Mouse (Mus musculus) thymus, adult 2 months (tissue): ENCODE measurements around the gene Opn3. TPM values are rescaled to one million over a fixed set of nuclear protein-coding genes. Genes with fewer than 3 reads are reported as not detected.

Source experiments
- DNase-seq: peaks from one replicate; pipeline ENCODE4 v3.0.0; 2021
- H3K27ac ChIP-seq: fragments of 200-500 bp; 2 replicates; pipeline ENCODE4 v1.5.1; 2012; ENCODE audit warnings: low read length, control low read depth; ENCODE audit not compliant: control insufficient read depth, insufficient read depth
- H3K27me3 ChIP-seq: fragments of 200-500 bp; 2 replicates; pipeline ENCODE4 v1.6.1; 2012; ENCODE audit warnings: mild to moderate bottlenecking, low read length, moderate library complexity, mixed read lengths; ENCODE audit not compliant: control insufficient read depth, insufficient read depth
- H3K36me3 ChIP-seq: fragments of 200-500 bp; 2 replicates; pipeline ENCODE4 v1.6.1; 2012; ENCODE audit warnings: mild to moderate bottlenecking, low read length, moderate library complexity; ENCODE audit not compliant: control insufficient read depth, insufficient read depth
- H3K4me1 ChIP-seq: fragments of 200-500 bp; replicated peaks from 2 replicates; pipeline ENCODE4 v1.6.1; 2012; ENCODE audit warnings: low read length; ENCODE audit not compliant: control insufficient read depth, insufficient read depth
- H3K4me3 ChIP-seq: fragments of 200-500 bp; 2 replicates; pipeline ENCODE4 v1.5.1; 2012; ENCODE audit warnings: mild to moderate bottlenecking, low read length, control low read depth, moderate library complexity; ENCODE audit not compliant: control insufficient read depth, insufficient read depth
- CTCF ChIP-seq: fragments of 200-500 bp; IDR thresholded peaks from 2 replicates; pipeline ENCODE4 v1.5.1; 2012; ENCODE audit warnings: mild to moderate bottlenecking, control low read depth, low read length, moderate library complexity, borderline replicate concordance; ENCODE audit not compliant: control insufficient read depth, poor library complexity, insufficient read depth; ENCODE audit errors: extremely low read depth
- POLR2A ChIP-seq: fragments of 200-500 bp; IDR thresholded peaks from 2 replicates; pipeline ENCODE4 v1.6.1; 2012; ENCODE audit warnings: mild to moderate bottlenecking, low read length, control low read depth, moderate library complexity; ENCODE audit not compliant: control insufficient read depth, poor library complexity, insufficient read depth; ENCODE audit errors: extremely low read depth
- WGBS: fragments of 180-500 bp; shearing (Covaris S2); methylation state at CpG from one replicate; pipeline ENCODE4 v1.1.7; 2018; 5-methylcytosine and 5-hydroxymethylcytosine counted together
- polyA plus RNA-seq: library from polyadenylated mRNA; depleted of rRNA; stranded (reverse); fragments of >200 nt; gene quantifications from 2 replicates; pipeline ENCODE4 v1.2.3, GENCODE M21; 2012

The Opn3 gene
- polyA plus RNA-seq, 1 experiment: 5.3 TPM

DNA sequence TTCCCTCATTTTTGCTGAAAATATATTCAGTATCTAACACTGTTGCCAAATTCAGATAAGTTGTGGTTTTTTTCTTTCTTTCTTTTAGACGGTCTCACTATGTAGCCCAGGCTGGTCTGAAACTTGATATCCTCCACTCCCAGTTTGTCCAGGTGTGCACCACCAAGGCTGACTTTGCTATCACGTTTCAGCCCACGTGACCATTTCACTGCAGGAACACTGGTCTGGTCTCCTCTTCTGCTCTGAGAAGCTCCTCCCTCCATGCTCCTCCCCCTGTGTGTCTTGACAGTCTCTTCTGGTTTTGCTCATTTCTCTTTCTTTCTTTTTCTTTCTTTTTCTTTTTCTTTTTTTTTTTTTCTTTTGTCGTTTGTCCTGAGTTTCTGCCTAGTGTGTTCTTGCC, 7.2 kb upstream of the Opn3 start:
- TF ChIP-seq POLR2A: no peak
- TF ChIP-seq CTCF: no peak
- WGBS: 22% methylated on average over 4 of the region's 4 CpGs
- no peak overlapping the region for H3K4me3 ChIP-seq

DNA sequence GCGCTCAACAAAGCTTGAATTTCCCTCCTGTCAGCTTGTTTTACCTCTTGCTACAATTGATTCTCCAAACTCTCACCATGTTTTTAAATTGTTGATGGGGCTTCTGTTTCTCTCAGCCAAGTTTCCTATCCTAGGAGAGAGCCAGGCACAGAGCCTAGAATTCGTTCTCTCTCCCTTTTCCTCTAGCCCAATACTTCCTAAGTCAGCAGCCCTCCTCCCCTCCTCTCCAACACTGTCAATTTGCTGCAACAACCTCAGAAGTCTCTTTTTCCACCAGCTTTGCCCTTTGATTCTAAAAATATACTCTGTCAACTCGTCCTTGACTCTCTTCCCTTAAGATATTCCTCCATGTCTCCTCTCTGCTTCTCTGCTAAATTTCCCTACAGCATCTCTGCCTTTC, 6.8 kb upstream of the Opn3 start:
- Histone ChIP-seq H3K27ac (no peak overlapping the region), H3K4me3 (no peak overlapping the region), H3K36me3 (no peaks in the 10 kb centered on the region), H3K4me1 (no peaks in the 10 kb centered on the region), H3K27me3 (no peaks in the 10 kb centered on the region)
- no peak for TF ChIP-seq POLR2A
- no peak for TF ChIP-seq CTCF
- WGBS: 62% methylated on average over 3 of the region's 3 CpGs
- DNase-seq: no peak

More for the DNA sequence above, 7.2 kb upstream of the Opn3 start:
- H3K36me3 ChIP-seq: no peaks in the 10 kb centered on the region
- no peaks in the 10 kb centered on the region for H3K4me1 ChIP-seq
- peak; percentile 18 for DNase-seq
- H3K27ac ChIP-seq: no peak overlapping the region
- no peaks in the 10 kb centered on the region for H3K27me3 ChIP-seq

DNA sequence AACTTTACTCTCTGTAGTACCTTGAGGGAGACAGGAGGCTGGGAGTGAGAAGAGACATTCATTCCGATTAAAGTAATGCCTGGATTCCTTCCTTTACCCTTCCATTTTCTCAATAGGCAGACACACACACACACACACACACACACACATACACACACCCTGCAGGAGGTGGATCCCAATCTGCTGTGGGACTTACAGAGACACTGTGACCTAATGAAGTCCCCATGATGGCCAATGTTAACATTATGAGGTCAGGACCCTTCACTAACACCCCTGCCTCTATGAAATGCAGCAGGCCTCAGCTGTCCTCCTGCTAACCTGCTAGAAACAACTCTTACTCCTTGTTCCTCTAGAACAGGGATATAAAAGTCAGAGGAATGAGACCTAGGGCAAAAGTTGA, 5.7 kb upstream of the Opn3 start, which contains the start of gene Wdr64:
TSS of gene Wdr64 (plus strand) at position 301 of the 400 bp plus-strand sequence.
- 97% methylated on average over 1 of the region's 1 CpGs for WGBS
- no peak for DNase-seq
- Histone ChIP-seq H3K4me1 (no peaks in the 10 kb centered on the region), H3K4me3 (no peak within 1 kb of the TSS), H3K27me3 (no peaks in the 10 kb centered on the region), H3K36me3 (no peaks in the 10 kb centered on the region), H3K27ac (no peak within 1 kb of the TSS)
- TF ChIP-seq POLR2A (no peak), CTCF (no peak)

DNA sequence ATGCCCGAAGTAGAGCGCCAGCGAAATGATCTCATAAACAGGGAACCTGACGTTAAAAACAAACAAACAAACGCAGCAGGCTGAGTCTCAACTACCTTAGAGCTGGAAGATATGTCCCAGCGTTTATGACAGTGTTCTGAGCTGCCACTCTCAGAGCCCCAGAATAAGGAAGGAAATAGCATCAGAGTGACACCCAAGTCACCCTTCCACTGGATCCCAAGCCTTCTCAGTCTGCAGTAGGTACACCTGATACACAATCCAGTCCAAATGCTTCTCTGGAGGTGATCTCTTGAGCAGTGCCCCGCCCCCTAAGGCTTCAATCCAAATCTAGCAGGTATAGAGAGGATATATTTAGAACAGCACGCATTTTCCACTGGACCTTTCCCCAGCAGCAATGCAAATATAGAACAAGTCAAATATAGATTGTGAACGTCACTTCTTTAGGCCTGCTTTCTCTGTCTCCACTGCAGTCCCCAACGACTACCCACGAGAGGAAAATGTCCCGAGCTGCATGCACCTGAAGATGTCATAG, 919 bp upstream of the Opn3 start:
- WGBS: 41% methylated on average over 12 of the region's 12 CpGs

DNA sequence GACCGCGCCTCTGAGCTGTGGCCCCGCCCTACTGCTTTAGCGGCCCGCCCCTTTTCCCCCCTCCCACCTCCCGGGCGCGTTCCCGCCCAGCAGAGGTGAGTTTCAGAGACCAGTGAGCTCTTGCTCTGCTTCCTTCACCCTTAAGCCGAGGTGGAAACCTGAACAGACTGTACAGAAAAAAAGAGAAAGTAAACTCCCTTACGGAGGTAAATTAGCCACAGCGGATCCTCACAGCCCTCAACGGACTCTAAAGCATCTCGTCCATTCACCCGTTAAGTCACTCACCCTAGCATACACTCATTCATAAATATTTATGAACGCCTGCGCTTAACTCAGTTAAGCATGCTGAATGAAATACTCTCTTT, 403 bp upstream of the Opn3 start:
- Histone ChIP-seq H3K4me3 (peak overlapping the region; percentile 17; the same call in 1 of the 2 replicates), H3K27me3 (no peaks in the 10 kb centered on the region), H3K36me3 (no peaks in the 10 kb centered on the region), H3K4me1 (peaks cover 7% of the 10 kb centered on the region), H3K27ac (no peak overlapping the region)
- under 1% methylated on average over 17 of the region's 17 CpGs for WGBS
- TF ChIP-seq POLR2A (no peak), CTCF (no peak)
- no peak for DNase-seq

More for the DNA sequence above, 919 bp upstream of the Opn3 start:
- Histone ChIP-seq H3K4me3 (no peak overlapping the region), H3K27me3 (no peaks in the 10 kb centered on the region), H3K4me1 (peaks cover 7% of the 10 kb centered on the region), H3K27ac (no peak overlapping the region), H3K36me3 (no peaks in the 10 kb centered on the region)
- peak; percentile 20 for DNase-seq
- TF ChIP-seq POLR2A: no peak
- no peak for TF ChIP-seq CTCF

DNA sequence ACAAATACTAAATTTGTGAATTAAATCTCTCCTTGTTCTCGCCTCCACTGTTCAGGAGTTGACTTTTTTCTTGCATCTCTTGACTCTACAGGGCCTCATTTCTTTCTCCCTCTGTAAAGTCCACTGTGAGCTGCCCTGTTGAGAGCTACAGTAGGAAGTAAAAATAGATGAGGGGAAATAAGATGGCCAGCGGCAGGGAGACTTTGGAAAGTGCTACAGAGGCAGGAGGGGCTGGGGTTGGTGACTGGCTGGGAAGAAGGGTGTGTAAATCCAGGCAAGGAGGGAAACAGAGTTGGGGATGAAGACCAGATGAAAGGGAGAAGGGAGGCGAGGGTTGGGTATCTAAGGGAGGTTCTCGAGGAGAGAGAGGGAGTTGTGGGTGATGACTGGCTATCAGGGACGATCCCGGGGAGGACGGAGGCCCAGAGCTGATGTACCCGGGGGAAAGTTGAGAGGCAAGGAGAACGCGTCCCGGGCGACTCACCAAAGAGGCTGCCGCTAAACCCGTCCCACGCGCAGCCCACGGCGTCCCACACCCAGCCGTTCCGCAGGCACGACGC, 810 bp downstream of the Opn3 start:
- Histone ChIP-seq H3K4me3 (peak overlapping the region; percentile 82), H3K27me3 (no peaks in the 10 kb centered on the region), H3K4me1 (peaks cover 7% of the 10 kb centered on the region), H3K36me3 (peaks cover 3% of the 10 kb centered on the region; the same call in 1 of the 2 replicates), H3K27ac (no peak overlapping the region)
- 3% methylated on average over 22 of the region's 22 CpGs for WGBS
- TF ChIP-seq CTCF (no peak), POLR2A (no peak)
- DNase-seq: no peak
